Mouse (Mus musculus) embryo, embryonic 11 days (tissue): ENCODE data around the gene Slc28a1.

Experiments
- DNase-seq: peaks from one replicate; pipeline ENCODE4 v3.0.0-alpha.2; 2015

Slc28a1 gene

GRCm38 (mm10) chr7:81214153-81214907 is 99.7 kb downstream of the Slc28a1 start:
- peak; percentile 44 for DNase-seq

- no peak for DNase-seq
Observed at GRCm38 (mm10) chr7:81215950-81216349, 101.4 kb downstream of the Slc28a1 start.

- no peak for DNase-seq
Observed at GRCm38 (mm10) chr7:81219321-81219720, 104.7 kb downstream of the Slc28a1 start.
